ENCODE assay signal across 36 mouse cellular contexts in genomic region chr19:60981894-60982293, GRCm38 (mm10).
DNase-seq lines count a peak whose midpoint lies in the region; ATAC-seq and TF ChIP-seq lines count a peak whose summit lies in the region.
"Had no signal": no experiment of that assay in that cellular context is flagged by ENCODE, and none has a peak within 500 bp of the region (broad histone marks: within the 10 kb centered on the region; RNA-seq: fewer than 3 reads in every experiment).

No protein-coding gene starts in this region.

- H3K9me3 ChIP-seq in MEL (replicated peaks; ENCODE audit: insufficient read depth, low read length), result no peaks in the 10 kb centered on the region
- H3K9me3 ChIP-seq: embryonic facial prominence, embryonic 13.5 days; forebrain, embryonic 10.5 days; forebrain, embryonic 15.5 days; heart, embryonic 10.5 days; heart, embryonic 15.5 days; hindbrain, embryonic 12.5 days; limb, embryonic 10.5 days; limb, embryonic 15.5 days; liver, embryonic 13.5 days; megakaryocyte, embryonic 14.5 days; midbrain, embryonic 12.5 days; stomach, embryonic 15.5 days had no signal

- no peak overlapping the region for H3K27ac ChIP-seq in MEL (ENCODE audit: control insufficient read depth, low read depth, low read length)
- H3K27ac ChIP-seq: embryonic facial prominence, embryonic 13.5 days; forebrain, embryonic 10.5 days; forebrain, embryonic 15.5 days; gastrocnemius, adult 2 months; heart, embryonic 10.5 days; heart, embryonic 15.5 days; hindbrain, embryonic 12.5 days; hindbrain, postnatal 0 days; kidney, postnatal 0 days; limb, embryonic 10.5 days; limb, embryonic 15.5 days; liver, embryonic 13.5 days; midbrain, embryonic 12.5 days; stomach, embryonic 15.5 days had no signal

- no peak for TF ChIP-seq POLR2A in MEL (IDR thresholded peaks at IDR 0.05; ENCODE audit: control insufficient read depth in 1 of 2, insufficient read depth in 1 of 2, low read depth in 1 of 2, low read length in 2 of 2, poor library complexity in 1 of 2)

- H3K4me1 ChIP-seq in MEL (ENCODE audit: control insufficient read depth in 1 of 2, insufficient read depth in 2 of 2, low read length in 2 of 2), result no peaks in the 10 kb centered on the region
- H3K4me1 ChIP-seq: embryonic facial prominence, embryonic 13.5 days; forebrain, embryonic 10.5 days; forebrain, embryonic 15.5 days; heart, embryonic 10.5 days; heart, embryonic 15.5 days; hindbrain, embryonic 12.5 days; limb, embryonic 10.5 days; limb, embryonic 15.5 days; liver, embryonic 13.5 days; midbrain, embryonic 12.5 days; stomach, embryonic 15.5 days had no signal

- H3K4me3 ChIP-seq in MEL (ENCODE audit: control insufficient read depth in 1 of 2, insufficient read depth in 1 of 2, low read depth in 2 of 2, low read length in 2 of 2), result no peak overlapping the region
- H3K4me3 ChIP-seq: embryonic facial prominence, embryonic 13.5 days; forebrain, embryonic 10.5 days; forebrain, embryonic 15.5 days; gastrocnemius, adult 2 months; heart, embryonic 10.5 days; heart, embryonic 15.5 days; hindbrain, embryonic 12.5 days; limb, embryonic 10.5 days; limb, embryonic 15.5 days; liver, embryonic 13.5 days; megakaryocyte, embryonic 14.5 days; midbrain, embryonic 12.5 days; stomach, embryonic 15.5 days had no signal

- DNase-seq in heart, adult 11 months, result peak; percentile 72
- no peak for DNase-seq in heart, postnatal 36 days
- peak; percentile 56 for DNase-seq in MEL (ENCODE audit: low read depth, low spot score)
- DNase-seq in gastrocnemius, adult 18-20 months (ENCODE audit: low spot score), result no peak
- no peak for DNase-seq in Muller cell, postnatal 12 days (ENCODE audit: inconsistent ontology term)
- no peak for DNase-seq in spleen, postnatal 14 days (ENCODE audit: low spot score in 2 of 2)
- DNase-seq: adrenal gland, postnatal 14 days; cerebellum, adult 2 months; cerebellum, postnatal 14 days; gastrocnemius, adult 2 months; gastrocnemius, postnatal 36 days; kidney, adult 8-10 months; layer of hippocampus, postnatal 36 days; liver, embryonic 13.5 days; lung, adult 18-20 months; lung, postnatal 10 days; right cerebral cortex, postnatal 4 days; thymus, postnatal 25 days had no signal

- no peak for TF ChIP-seq RAD21 in MEL (IDR thresholded peaks at IDR 0.05; ENCODE audit: low read depth, low read length)

- H3K27me3 ChIP-seq in MEL (ENCODE audit: control insufficient read depth in 1 of 2, insufficient read depth in 2 of 2, low read length in 2 of 2), result no peaks in the 10 kb centered on the region
- H3K27me3 ChIP-seq: embryonic facial prominence, embryonic 13.5 days; forebrain, embryonic 15.5 days; heart, embryonic 15.5 days; hindbrain, embryonic 12.5 days; limb, embryonic 15.5 days; liver, embryonic 13.5 days; megakaryocyte, embryonic 14.5 days; midbrain, embryonic 12.5 days; Patski; stomach, embryonic 15.5 days had no signal

- intact Hi-C loops in heart, postnatal 36 days (cut with DNase I), result no loop called here

- no peak for TF ChIP-seq EP300 in MEL (IDR thresholded peaks at IDR 0.05; ENCODE audit: low read depth in 1 of 2, low read length in 2 of 2)

- peak; percentile 72 for ATAC-seq in common myeloid progenitor, adult 5-6 weeks (replicated peaks; ENCODE audit: low read depth, poor library complexity, severe bottlenecking)
- peak; percentile 91 for ATAC-seq in monocyte, adult 5-6 weeks (replicated peaks; ENCODE audit: insufficient number of reproducible peaks, low FRiP score, low TSS enrichment, poor library complexity, severe bottlenecking)
- ATAC-seq: CD4-positive, CD25-positive, alpha-beta regulatory T cell, adult 4 months; forebrain, embryonic 15.5 days; hindbrain, postnatal 0 days; intestine, embryonic 16.5 days; Patski had no signal

- H3K9ac ChIP-seq in MEL (ENCODE audit: control insufficient read depth, low read depth, low read length, poor library complexity, severe bottlenecking), result no peak overlapping the region
- H3K9ac ChIP-seq: embryonic facial prominence, embryonic 13.5 days; forebrain, embryonic 15.5 days; heart, embryonic 15.5 days; hindbrain, embryonic 12.5 days; limb, embryonic 15.5 days; liver, embryonic 13.5 days; midbrain, embryonic 12.5 days; stomach, embryonic 15.5 days had no signal

- H3K36me3 ChIP-seq in MEL (ENCODE audit: control insufficient read depth in 1 of 2, insufficient read depth in 2 of 2, low read length in 2 of 2), result no peaks in the 10 kb centered on the region
- H3K36me3 ChIP-seq: embryonic facial prominence, embryonic 13.5 days; forebrain, embryonic 10.5 days; forebrain, embryonic 15.5 days; heart, embryonic 10.5 days; heart, embryonic 15.5 days; hindbrain, embryonic 12.5 days; limb, embryonic 10.5 days; limb, embryonic 15.5 days; liver, embryonic 13.5 days; midbrain, embryonic 12.5 days; stomach, embryonic 15.5 days had no signal

- no peak for TF ChIP-seq CTCF in MEL (IDR thresholded peaks at IDR 0.05 in 2 of 3, conservative IDR thresholded peaks at IDR 0.05 in 1 of 3; ENCODE audit: control insufficient read depth in 1 of 3, insufficient read depth in 1 of 3, low read depth in 2 of 3, low read length in 3 of 3, poor library complexity in 1 of 3, severe bottlenecking in 1 of 3)

- no peaks in the 10 kb centered on the region for H3K79me2 ChIP-seq in MEL (ENCODE audit: control insufficient read depth, insufficient read depth, low read length, poor library complexity)

TF ChIP-seq in MEL, 35 proteins besides CTCF, POLR2A, EP300 and RAD21:
- TF ChIP-seq NRF1 (IDR thresholded peaks at IDR 0.05; ENCODE audit: insufficient read depth, low read depth, low read length, poor library complexity, severe bottlenecking) (no peak), HCFC1 (IDR thresholded peaks at IDR 0.05; ENCODE audit: low read depth, low read length) (no peak)

Comparison
In these comparisons a context has a peak if more than half of its experiments do, and no peak if none do; other contexts are left out.
1. DNase-seq: peak in heart, adult 11 months (single experiment) and MEL (single experiment); none in heart, postnatal 36 days (0 of 2), gastrocnemius, adult 18-20 months (single experiment), Muller cell, postnatal 12 days (single experiment) and spleen, postnatal 14 days (0 of 2).